Mouse (Mus musculus) embryonic facial prominence, embryonic 12.5 days (tissue): ENCODE data around the gene Aqp3. TPM values are rescaled to one million over a fixed set of nuclear protein-coding genes. Genes with fewer than 3 reads are reported as not detected.

Source experiments
- ATAC-seq: fragments of 200-750 bp; cut with Nextera tagmentation; 2 replicates; pipeline ENCODE4 v1.8.0; 2017; ENCODE audit not compliant: insufficient number of reproducible peaks, insufficient read depth, low FRiP score, low TSS enrichment
- H3K27ac ChIP-seq: fragments of 300-500 bp; sonication (generic); 2 replicates; pipeline ENCODE4 v1.5.1; 2016; ENCODE audit warnings: mild to moderate bottlenecking
- H3K27me3 ChIP-seq: fragments of 300-500 bp; sonication (generic); 2 replicates; pipeline ENCODE4 v1.6.1; 2016; ENCODE audit warnings: mild to moderate bottlenecking, moderate library complexity
- H3K36me3 ChIP-seq: fragments of 300-500 bp; sonication (generic); 2 replicates; pipeline ENCODE4 v1.6.1; 2016; ENCODE audit warnings: mild to moderate bottlenecking
- H3K4me1 ChIP-seq: fragments of 300-500 bp; sonication (generic); 2 replicates; pipeline ENCODE4 v1.6.1; 2016
- H3K4me2 ChIP-seq: fragments of 300-500 bp; sonication (generic); replicated peaks from 2 replicates; pipeline ENCODE4 v1.6.1; 2016; ENCODE audit warnings: mild to moderate bottlenecking, moderate library complexity
- H3K4me3 ChIP-seq: fragments of 300-500 bp; sonication (generic); 2 replicates; pipeline ENCODE4 v1.5.1; 2016; ENCODE audit warnings: mild to moderate bottlenecking
- H3K9ac ChIP-seq: fragments of 300-500 bp; sonication (generic); 2 replicates; pipeline ENCODE4 v1.6.1; 2016; ENCODE audit warnings: mild to moderate bottlenecking, moderate library complexity
- H3K9me3 ChIP-seq: fragments of 300-500 bp; sonication (generic); 2 replicates; pipeline ENCODE4 v1.6.1; 2016; ENCODE audit warnings: mild to moderate bottlenecking, moderate library complexity
- WGBS: fragments of 180-500 bp; shearing (Covaris S2); methylation state at CpG from one replicate; pipeline ENCODE4 v1.1.7; 2016; 5-methylcytosine and 5-hydroxymethylcytosine counted together
- polyA plus RNA-seq: library from polyadenylated mRNA; unstranded; fragments of >200 nt; fragmentation: Nextera tagmentation; extraction: Ambion mirVana; gene quantifications from 2 replicates; pipeline ENCODE4 v1.2.1, GENCODE M21; 2016

Aqp3 gene
- polyA plus RNA-seq, 1 experiment from 2014 or later, result 2.1 TPM

- H3K4me1 ChIP-seq, result peaks cover 9% of the 10 kb centered on the region; the same call in 1 of the 2 replicates
- no peak for ATAC-seq
- 32% methylated on average over 1 of the region's 1 CpGs for WGBS
These were observed 41.7 kb downstream of the Aqp3 start for GRCm38 (mm10) chr4:41056253-41056652.

GRCm38 (mm10) chr4:41055111-41055510 lies 42.9 kb downstream of the Aqp3 start:
- no peak for ATAC-seq
- Histone ChIP-seq H3K36me3 (no peaks in the 10 kb centered on the region), H3K4me1 (peaks cover 9% of the 10 kb centered on the region; the same call in 1 of the 2 replicates), H3K27ac (no peak overlapping the region), H3K9me3 (no peaks in the 10 kb centered on the region), H3K4me3 (no peak overlapping the region), H3K27me3 (no peaks in the 10 kb centered on the region), H3K4me2 (no peak overlapping the region), H3K9ac (no peak overlapping the region)
- 56% methylated on average over 13 of the region's 13 CpGs for WGBS

More at GRCm38 (mm10) chr4:41056253-41056652, 41.7 kb downstream of the Aqp3 start:
- no peaks in the 10 kb centered on the region for H3K27me3 ChIP-seq
- no peak overlapping the region for H3K4me2 ChIP-seq
- no peaks in the 10 kb centered on the region for H3K36me3 ChIP-seq
- no peak overlapping the region for H3K9ac ChIP-seq
- H3K27ac ChIP-seq, result no peak overlapping the region
- H3K4me3 ChIP-seq, result no peak overlapping the region
- no peaks in the 10 kb centered on the region for H3K9me3 ChIP-seq

- Histone ChIP-seq H3K4me2 (no peak overlapping the region), H3K9me3 (no peaks in the 10 kb centered on the region), H3K27ac (no peak overlapping the region), H3K4me1 (peaks cover 15% of the 10 kb centered on the region), H3K9ac (no peak overlapping the region), H3K36me3 (no peaks in the 10 kb centered on the region), H3K27me3 (no peaks in the 10 kb centered on the region), H3K4me3 (no peak overlapping the region)
- WGBS, result 76% methylated on average over 7 of the region's 7 CpGs
- no peak for ATAC-seq
These were observed 46.2 kb downstream of the Aqp3 start for GRCm38 (mm10) chr4:41051781-41052180.

GRCm38 (mm10) chr4:41050726-41051675 lies 47.0 kb downstream of the Aqp3 start:
- H3K4me3 ChIP-seq, result no peak overlapping the region
- no peak for ATAC-seq
- H3K4me1 ChIP-seq, result peaks cover 13% of the 10 kb centered on the region
- peak overlapping the region; percentile 37 for H3K4me2 ChIP-seq
- no peaks in the 10 kb centered on the region for H3K27me3 ChIP-seq
- H3K9ac ChIP-seq, result peak overlapping the region; percentile 30; the same call in 1 of the 2 replicates
- H3K36me3 ChIP-seq, result no peaks in the 10 kb centered on the region
- WGBS, result 32% methylated on average over 16 of the region's 16 CpGs
- H3K27ac ChIP-seq, result no peak overlapping the region
- H3K9me3 ChIP-seq, result no peaks in the 10 kb centered on the region

DNA sequence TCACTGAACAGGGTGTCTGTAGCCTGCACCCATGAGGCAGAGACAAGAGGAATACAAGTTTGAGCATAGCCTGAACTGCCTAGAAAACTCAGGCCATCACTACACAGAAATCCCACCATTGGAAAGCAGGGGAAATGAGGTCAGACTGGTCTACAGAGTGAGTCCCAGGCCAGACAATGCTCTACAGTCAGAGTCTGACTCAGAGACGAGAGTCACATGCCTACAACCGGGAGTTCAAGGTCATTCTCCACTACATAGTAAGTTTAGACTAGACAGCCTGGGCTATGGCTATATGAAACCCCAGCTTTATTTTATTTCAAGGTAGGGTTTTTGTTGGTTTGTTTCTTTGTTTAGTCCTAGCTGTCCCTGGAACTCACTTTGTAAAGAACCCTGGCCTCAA lies 49.1 kb downstream of the Aqp3 start:
- Histone ChIP-seq H3K27me3 (no peaks in the 10 kb centered on the region), H3K36me3 (no peaks in the 10 kb centered on the region), H3K4me3 (no peak overlapping the region), H3K27ac (no peak overlapping the region), H3K9ac (no peak overlapping the region), H3K4me2 (no peak overlapping the region), H3K4me1 (peaks cover 8% of the 10 kb centered on the region), H3K9me3 (no peaks in the 10 kb centered on the region)
- 73% methylated on average over 2 of the region's 2 CpGs for WGBS
- no peak for ATAC-seq

DNA sequence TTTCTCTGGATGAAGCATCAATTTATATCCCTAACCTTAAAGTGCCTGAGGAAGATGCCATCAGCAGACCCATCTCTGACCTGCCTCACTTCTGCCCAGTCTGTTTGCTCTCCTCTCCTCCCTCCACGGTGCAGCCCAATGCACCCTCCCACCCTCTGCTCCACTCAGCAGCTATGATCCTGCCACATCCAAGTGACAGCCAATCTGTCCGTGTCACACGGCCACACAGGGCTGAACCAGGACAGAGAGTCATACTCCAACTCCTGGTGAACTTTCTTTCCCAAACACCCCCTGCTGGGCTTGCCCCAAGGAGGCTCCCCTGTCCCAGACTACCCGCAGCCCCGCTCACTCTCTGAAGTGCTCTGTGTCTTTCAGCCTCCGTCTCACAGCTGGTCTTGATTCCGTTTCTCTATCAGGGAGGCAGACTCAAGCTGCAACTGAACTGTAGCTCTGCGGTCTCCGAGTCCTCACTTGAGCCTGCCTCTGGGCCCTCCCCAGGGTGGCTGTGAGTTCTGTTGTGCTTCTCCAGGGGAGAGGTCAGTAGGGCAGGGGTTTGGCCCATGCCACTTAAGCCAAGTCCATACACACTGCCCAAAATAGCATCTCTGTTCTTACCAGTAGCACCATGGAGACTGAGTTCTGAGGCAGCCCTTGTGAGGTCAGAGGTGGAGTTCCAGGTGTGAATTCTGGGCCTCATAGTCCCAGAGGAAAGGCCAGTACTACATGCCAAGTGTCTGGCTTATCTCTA lies 50.3 kb downstream of the Aqp3 start, which contains the start of gene Aqp7:
Aqp7 (minus strand) TSS at position 616 of the 748 bp plus-strand sequence.
- WGBS, result 20% methylated on average over 9 of the region's 9 CpGs
- Histone ChIP-seq H3K4me3 (no peak within 1 kb of the TSS), H3K4me1 (peaks cover 8% of the 10 kb centered on the region), H3K36me3 (no peaks in the 10 kb centered on the region), H3K4me2 (no peak within 1 kb of the TSS), H3K9me3 (no peaks in the 10 kb centered on the region), H3K27ac (0 out of 2 replicates have a peak within 1 kb of the TSS, but pooled peaks have one; percentile 17), H3K27me3 (no peaks in the 10 kb centered on the region), H3K9ac (no peak within 1 kb of the TSS)
- ATAC-seq, result no peak

DNA sequence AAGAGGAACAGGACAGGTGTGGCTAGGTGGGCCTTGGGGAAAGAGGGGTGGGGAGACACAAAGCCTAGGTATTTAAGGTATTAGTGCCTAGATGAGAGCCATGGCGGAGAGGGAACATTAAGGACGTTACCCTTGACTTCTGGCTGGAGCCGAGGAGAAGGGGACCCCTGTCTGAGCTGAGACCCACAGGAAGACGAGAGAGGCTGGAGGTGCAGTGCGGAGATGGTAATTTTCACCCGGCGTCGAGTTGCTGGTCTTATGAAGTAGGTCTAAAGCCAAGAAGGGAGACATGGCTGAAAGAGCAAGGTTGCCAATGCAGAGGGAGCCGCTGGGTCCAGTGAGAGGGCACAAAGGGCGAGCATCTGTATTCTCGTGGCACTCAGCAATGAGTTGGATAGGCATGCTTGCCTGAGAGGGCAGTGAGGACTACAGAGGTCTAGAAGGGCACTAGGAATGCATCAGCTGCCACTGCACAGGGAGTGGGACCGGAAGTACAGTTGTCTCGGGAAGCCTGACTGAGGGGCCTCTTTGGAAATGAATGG lies 51.7 kb downstream of the Aqp3 start:
- WGBS, result 81% methylated on average over 13 of the region's 13 CpGs
- Histone ChIP-seq H3K27me3 (no peaks in the 10 kb centered on the region), H3K9me3 (no peaks in the 10 kb centered on the region), H3K27ac (no peak overlapping the region), H3K9ac (no peak overlapping the region), H3K4me3 (no peak overlapping the region), H3K36me3 (no peaks in the 10 kb centered on the region), H3K4me1 (peaks cover 8% of the 10 kb centered on the region), H3K4me2 (no peak overlapping the region)
- ATAC-seq, result no peak

DNA sequence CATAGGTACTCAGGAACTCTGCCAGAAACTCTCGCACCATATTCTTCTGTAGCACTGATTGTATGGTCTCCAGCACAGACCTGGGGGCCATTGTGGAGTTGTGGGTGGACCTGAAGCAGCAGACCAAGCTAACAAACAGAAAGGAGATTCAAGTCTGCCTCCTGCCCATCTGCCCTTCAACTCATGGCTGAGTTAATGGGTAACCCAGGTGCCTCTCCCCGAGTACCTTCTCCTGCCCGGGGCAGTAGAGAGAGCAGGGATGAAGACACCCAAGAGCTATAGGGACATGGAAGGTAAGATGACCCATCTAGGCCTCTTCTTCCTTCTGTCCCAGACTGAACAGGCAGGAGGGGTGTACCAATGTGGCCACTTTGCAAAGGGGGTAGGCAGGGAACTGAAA lies 52.7 kb downstream of the Aqp3 start:
- ATAC-seq, result no peak
- H3K4me2 ChIP-seq, result no peak overlapping the region
- no peak overlapping the region for H3K9ac ChIP-seq
- no peaks in the 10 kb centered on the region for H3K27me3 ChIP-seq
- H3K4me1 ChIP-seq, result peaks cover 8% of the 10 kb centered on the region
- H3K36me3 ChIP-seq, result no peaks in the 10 kb centered on the region
- H3K9me3 ChIP-seq, result no peaks in the 10 kb centered on the region
- WGBS, result 87% methylated on average over 3 of the region's 3 CpGs
- H3K4me3 ChIP-seq, result no peak overlapping the region
- no peak overlapping the region for H3K27ac ChIP-seq

DNA sequence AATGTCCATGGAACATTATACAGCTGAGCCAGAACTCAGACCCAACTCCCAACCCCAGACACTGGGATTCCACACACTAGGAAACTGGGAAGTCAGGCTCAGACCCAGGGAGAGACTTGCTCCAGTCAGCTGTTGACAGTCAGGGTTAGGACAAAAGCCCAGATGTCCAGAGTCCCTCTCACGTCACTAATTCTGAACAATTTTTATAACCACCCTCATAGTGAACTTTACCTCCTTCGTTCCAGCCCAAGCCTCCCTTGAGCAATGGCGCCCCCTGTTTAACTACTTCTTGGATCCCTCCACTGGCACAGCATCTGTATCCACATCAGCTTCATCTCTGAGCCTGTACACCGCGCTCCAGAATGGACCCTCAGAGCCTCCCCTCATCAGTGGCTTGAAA lies 54.0 kb downstream of the Aqp3 start:
- Histone ChIP-seq H3K4me2 (no peak overlapping the region), H3K9ac (no peak overlapping the region), H3K4me3 (no peak overlapping the region), H3K4me1 (peaks cover 8% of the 10 kb centered on the region), H3K27me3 (no peaks in the 10 kb centered on the region), H3K36me3 (no peaks in the 10 kb centered on the region), H3K9me3 (no peaks in the 10 kb centered on the region), H3K27ac (no peak overlapping the region)
- no peak for ATAC-seq
- 71% methylated on average over 5 of the region's 5 CpGs for WGBS

DNA sequence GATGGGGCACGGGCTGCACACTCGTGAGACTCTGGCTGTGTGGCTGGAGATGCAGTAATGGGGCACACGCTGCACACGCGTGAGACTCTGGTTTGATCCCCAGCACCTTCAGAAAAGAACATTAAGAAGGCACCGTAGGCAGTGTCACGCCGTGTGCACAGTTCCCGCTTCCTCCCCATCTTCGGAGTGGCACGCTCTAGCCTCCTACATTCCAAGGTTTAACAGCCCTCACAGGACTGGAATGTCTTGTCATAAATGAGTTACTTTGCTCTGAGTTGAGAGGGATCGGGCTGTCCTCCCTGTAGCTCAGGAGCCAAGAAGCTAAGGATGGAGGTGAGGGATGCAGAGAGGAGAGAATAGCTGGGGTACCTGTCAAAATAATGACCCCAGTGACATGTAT lies 55.1 kb downstream of the Aqp3 start:
- peaks cover 6% of the 10 kb centered on the region for H3K4me1 ChIP-seq
- H3K27ac ChIP-seq, result no peak overlapping the region
- no peak overlapping the region for H3K9ac ChIP-seq
- H3K4me3 ChIP-seq, result no peak overlapping the region
- no peaks in the 10 kb centered on the region for H3K27me3 ChIP-seq
- no peak overlapping the region for H3K4me2 ChIP-seq
- H3K9me3 ChIP-seq, result no peaks in the 10 kb centered on the region
- WGBS, result 84% methylated on average over 12 of the region's 12 CpGs
- ATAC-seq, result no peak
- H3K36me3 ChIP-seq, result no peaks in the 10 kb centered on the region
